Mouse (Mus musculus): ENCODE results near the gene Stx7. TPM values are rescaled to one million over a fixed set of nuclear protein-coding genes. Genes with fewer than 3 reads are reported as not detected.

Gene Stx7
- total and polyA plus RNA-seq, 3 experiments: 36.1 to 37.7 TPM; not detected in 1

- H3K36me3 ChIP-seq (ENCODE audit: control insufficient read depth in 1 of 2, insufficient read depth in 2 of 2, low read length in 2 of 2): no peaks in the 10 kb centered on the region; a peak in 1 of 4 replicates
- H3K4me1 ChIP-seq (ENCODE audit: control insufficient read depth in 1 of 2, insufficient read depth in 2 of 2, low read length in 2 of 2): no peaks in the 10 kb centered on the region
- no peaks in the 10 kb centered on the region for H3K9me3 ChIP-seq (replicated peaks; ENCODE audit: insufficient read depth, low read length)
- no peaks in the 10 kb centered on the region; a peak in 1 of 4 replicates for H3K27me3 ChIP-seq (ENCODE audit: control insufficient read depth in 1 of 2, insufficient read depth in 2 of 2, low read length in 2 of 2)
- H3K79me2 ChIP-seq (ENCODE audit: control insufficient read depth, insufficient read depth, low read length, poor library complexity): no peaks in the 10 kb centered on the region
- DNase-seq (ENCODE audit: low read depth, low spot score): no peak
- H3K4me3 ChIP-seq (ENCODE audit: control insufficient read depth in 1 of 2, insufficient read depth in 1 of 2, low read depth in 2 of 2, low read length in 2 of 2): no peak overlapping the region
- TF ChIP-seq CHD1 (IDR thresholded peaks at IDR 0.05; ENCODE audit: low read depth, low read length) (no peak), RAD21 (IDR thresholded peaks at IDR 0.05; ENCODE audit: low read depth, low read length) (no peak), NRF1 (IDR thresholded peaks at IDR 0.05; ENCODE audit: insufficient read depth, low read depth, low read length, poor library complexity, severe bottlenecking) (no peak), ZNF384 (IDR thresholded peaks at IDR 0.05; ENCODE audit: low read depth, low read length) (no peak), RCOR1 (IDR thresholded peaks at IDR 0.05; ENCODE audit: low read depth, low read length) (no peak), TCF12 (IDR thresholded peaks at IDR 0.05; ENCODE audit: low read depth, low read length) (no peak), GABPA (IDR thresholded peaks at IDR 0.05; ENCODE audit: low read depth, low read length) (no peak), USF2 (IDR thresholded peaks at IDR 0.05; ENCODE audit: borderline replicate concordance in 1 of 2, insufficient read depth in 1 of 2, low read depth in 1 of 2, low read length in 2 of 2) (no peak), ZC3H11A (IDR thresholded peaks at IDR 0.05; ENCODE audit: low read depth, low read length) (no peak), MXI1 (IDR thresholded peaks at IDR 0.05; ENCODE audit: low read depth, low read length) (no peak), EP300 (IDR thresholded peaks at IDR 0.05; ENCODE audit: low read depth in 1 of 2, low read length in 2 of 2) (no peak), NELFE (IDR thresholded peaks at IDR 0.05; ENCODE audit: low read depth, low read length) (no peak), E2F4 (IDR thresholded peaks at IDR 0.05; ENCODE audit: borderline replicate concordance, low read depth, low read length) (no peak), ELF1 (IDR thresholded peaks at IDR 0.05; ENCODE audit: low read depth, low read length) (no peak), SMC3 (IDR thresholded peaks at IDR 0.05; ENCODE audit: low read depth, low read length) (no peak), TAL1 (IDR thresholded peaks at IDR 0.05; ENCODE audit: low read length) (no peak)
- H3K9ac ChIP-seq (ENCODE audit: control insufficient read depth, low read depth, low read length, poor library complexity, severe bottlenecking): no peak overlapping the region
- no peak overlapping the region for H3K27ac ChIP-seq (ENCODE audit: control insufficient read depth, low read depth, low read length)
Observed at GRCm38 (mm10) chr10:24190392-24190791, 41.3 kb downstream of the Stx7 start.

DNA sequence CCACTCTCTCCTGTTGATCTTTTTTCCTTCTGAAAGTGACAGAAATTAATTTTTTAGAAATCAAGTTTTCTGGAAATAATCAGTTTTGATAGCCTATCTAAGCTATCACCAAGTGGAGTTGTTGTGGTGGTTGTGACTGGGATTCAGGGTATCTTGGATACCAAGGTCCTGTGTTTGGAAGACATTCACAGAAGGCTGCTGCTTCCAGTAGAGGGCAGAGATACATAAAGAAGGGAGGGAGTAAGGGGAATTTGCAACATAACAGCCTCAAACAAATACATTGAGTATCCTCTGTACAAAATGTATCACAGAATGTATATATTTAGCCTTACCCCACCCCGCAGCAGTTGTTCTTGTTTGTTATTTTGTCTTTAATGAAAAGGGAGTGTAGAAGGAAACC, 42.9 kb downstream of the Stx7 start:
- Histone ChIP-seq H3K27ac (ENCODE audit: control insufficient read depth, low read depth, low read length) (no peak overlapping the region), H3K9ac (ENCODE audit: control insufficient read depth, low read depth, low read length, poor library complexity, severe bottlenecking) (no peak overlapping the region), H3K4me1 (ENCODE audit: control insufficient read depth in 1 of 2, insufficient read depth in 2 of 2, low read length in 2 of 2) (no peaks in the 10 kb centered on the region), H3K9me3 (replicated peaks; ENCODE audit: insufficient read depth, low read length) (no peaks in the 10 kb centered on the region), H3K4me3 (ENCODE audit: control insufficient read depth in 1 of 2, insufficient read depth in 1 of 2, low read depth in 2 of 2, low read length in 2 of 2) (no peak overlapping the region), H3K79me2 (ENCODE audit: control insufficient read depth, insufficient read depth, low read length, poor library complexity) (no peaks in the 10 kb centered on the region), H3K27me3 (ENCODE audit: control insufficient read depth in 1 of 2, insufficient read depth in 2 of 2, low read length in 2 of 2) (no peaks in the 10 kb centered on the region; a peak in 1 of 4 replicates), H3K36me3 (ENCODE audit: control insufficient read depth in 1 of 2, insufficient read depth in 2 of 2, low read length in 2 of 2) (no peaks in the 10 kb centered on the region; a peak in 1 of 4 replicates)
- TF ChIP-seq ZC3H11A (IDR thresholded peaks at IDR 0.05; ENCODE audit: low read depth, low read length) (no peak), TCF12 (IDR thresholded peaks at IDR 0.05; ENCODE audit: low read depth, low read length) (no peak), NELFE (IDR thresholded peaks at IDR 0.05; ENCODE audit: low read depth, low read length) (no peak), GATA1 (IDR thresholded peaks at IDR 0.05; ENCODE audit: low read depth, low read length) (no peak), MXI1 (IDR thresholded peaks at IDR 0.05; ENCODE audit: low read depth, low read length) (no peak), GABPA (IDR thresholded peaks at IDR 0.05; ENCODE audit: low read depth, low read length) (no peak), EP300 (IDR thresholded peaks at IDR 0.05; ENCODE audit: low read depth in 1 of 2, low read length in 2 of 2) (no peak), BHLHE40 (IDR thresholded peaks at IDR 0.05; ENCODE audit: borderline replicate concordance, low read depth, low read length) (no peak), TBP (IDR thresholded peaks at IDR 0.05; ENCODE audit: low read depth, low read length) (no peak), POLR2AphosphoS2 (IDR thresholded peaks at IDR 0.05; ENCODE audit: low read length) (no peak), SMC3 (IDR thresholded peaks at IDR 0.05; ENCODE audit: low read depth, low read length) (no peak), USF2 (IDR thresholded peaks at IDR 0.05; ENCODE audit: borderline replicate concordance in 1 of 2, insufficient read depth in 1 of 2, low read depth in 1 of 2, low read length in 2 of 2) (no peak), ZKSCAN1 (IDR thresholded peaks at IDR 0.05; ENCODE audit: low read depth, low read length) (no peak)
- DNase-seq (ENCODE audit: low read depth, low spot score): no peak
